Mouse (Mus musculus) heart, adult 11 months (tissue): ENCODE measurements at regions not wholly inside any gene's neighbourhood (a gene's known extent, or its start where the extent isn't known, plus 50 kb on each side); places are given as distances from the start of the nearest gene placed in this dataset.

Experiments
- DNase-seq: peaks from one replicate; pipeline ENCODE4 v3.0.0; 2022

GRCm38 (mm10) chr10:31143856-31144488, 169.2 kb upstream of the Hddc2 start:
- DNase-seq, result peak; percentile 74

DNA sequence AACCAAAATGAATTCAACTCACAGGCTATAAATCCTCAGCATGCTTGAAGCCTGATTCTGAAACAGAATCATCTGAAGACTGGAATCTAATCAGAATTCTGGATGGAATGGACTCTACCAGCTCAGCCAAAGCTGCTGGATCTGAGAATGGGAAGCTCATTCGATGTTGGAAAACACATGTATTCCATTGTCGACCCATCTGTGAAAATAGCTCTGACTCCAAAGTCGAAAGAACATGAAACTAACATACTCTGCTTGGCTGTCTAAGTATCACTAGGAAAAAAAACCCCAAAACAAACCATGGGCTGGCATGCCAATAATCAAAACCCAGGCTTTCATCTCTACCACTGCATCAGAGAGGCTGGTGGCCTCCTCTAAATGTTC, 168.7 kb upstream of the Hddc2 start:
- DNase-seq, result no peak

GRCm38 (mm10) chr10:31173169-31173686, 140.0 kb upstream of the Hddc2 start:
- DNase-seq, result peak; percentile 97

- DNase-seq, result no peak
Measured at GRCm38 (mm10) chr10:31189577-31189976, 123.6 kb upstream of the Hddc2 start.

DNA sequence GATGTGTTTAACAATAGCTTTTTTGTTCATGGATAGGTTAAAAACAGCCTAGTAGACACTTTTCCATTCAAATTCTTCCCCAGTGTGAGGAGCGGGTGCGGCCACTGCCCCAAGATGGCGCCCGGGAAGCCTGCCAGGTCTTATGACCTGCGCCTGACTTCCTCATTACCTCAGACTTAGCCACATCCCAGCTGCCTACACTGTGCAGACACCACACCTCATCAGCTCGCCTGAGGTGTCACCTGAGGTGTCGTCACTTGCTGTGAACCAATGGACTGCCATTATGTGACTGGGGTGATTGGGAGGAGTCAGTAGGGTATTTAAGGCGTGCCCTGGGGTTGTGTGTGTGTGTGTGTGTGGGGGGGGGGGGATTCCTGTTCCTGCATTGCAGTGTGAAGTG, 101.0 kb upstream of the Hddc2 start:
- peak; percentile 75 for DNase-seq

DNA sequence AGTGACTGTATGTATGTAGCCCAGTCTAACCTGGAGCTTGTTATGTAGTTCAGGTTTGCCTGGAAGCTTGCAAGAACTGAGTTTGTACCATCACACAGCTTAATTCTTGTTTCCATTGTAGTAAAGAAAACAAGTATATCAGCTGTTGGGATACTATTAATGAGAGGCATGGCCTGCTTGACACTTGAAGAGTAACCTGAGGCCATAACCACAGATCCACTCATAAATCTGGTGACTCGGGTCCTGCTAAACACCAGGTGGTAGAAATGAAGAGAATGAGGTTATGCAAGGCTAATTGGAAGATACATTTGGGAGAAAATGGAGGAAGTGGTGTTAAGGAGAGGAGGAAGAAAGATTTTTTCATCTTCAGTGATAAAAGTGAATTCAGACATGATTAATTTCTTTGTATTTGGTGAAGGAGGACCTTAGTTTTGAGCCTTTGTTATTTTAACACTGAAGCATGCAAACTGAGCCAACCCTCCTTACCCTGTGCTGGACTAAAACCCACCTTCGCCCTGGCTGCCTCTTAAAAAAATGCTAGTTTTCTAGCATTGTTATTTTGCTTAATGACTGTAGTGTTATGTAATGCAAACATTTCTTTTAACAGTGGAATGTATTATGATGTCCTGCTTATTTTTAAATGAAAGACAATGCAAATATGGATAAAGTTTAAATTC, 100.3 kb upstream of the Hddc2 start:
- no peak for DNase-seq

DNA sequence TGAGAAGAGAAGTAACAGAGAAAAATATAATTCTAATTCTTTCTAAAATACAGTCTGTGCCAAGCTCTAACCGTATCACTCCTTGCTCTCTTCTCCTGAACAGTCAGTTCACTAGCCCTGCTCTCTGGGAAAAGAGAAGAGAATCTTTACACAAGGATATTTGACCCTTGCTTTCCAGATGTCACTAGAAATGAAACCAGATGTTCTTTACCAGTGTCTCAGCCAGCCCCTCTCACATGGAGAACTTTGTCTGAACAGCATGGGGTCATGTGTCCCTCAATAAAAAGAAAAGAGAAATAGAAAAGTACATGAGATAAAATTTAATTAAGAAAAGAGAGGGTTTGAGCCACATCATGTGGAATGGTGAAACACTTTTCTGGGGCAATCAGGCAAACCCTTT, 91.3 kb upstream of the Hddc2 start:
- peak; percentile 71 for DNase-seq

DNA sequence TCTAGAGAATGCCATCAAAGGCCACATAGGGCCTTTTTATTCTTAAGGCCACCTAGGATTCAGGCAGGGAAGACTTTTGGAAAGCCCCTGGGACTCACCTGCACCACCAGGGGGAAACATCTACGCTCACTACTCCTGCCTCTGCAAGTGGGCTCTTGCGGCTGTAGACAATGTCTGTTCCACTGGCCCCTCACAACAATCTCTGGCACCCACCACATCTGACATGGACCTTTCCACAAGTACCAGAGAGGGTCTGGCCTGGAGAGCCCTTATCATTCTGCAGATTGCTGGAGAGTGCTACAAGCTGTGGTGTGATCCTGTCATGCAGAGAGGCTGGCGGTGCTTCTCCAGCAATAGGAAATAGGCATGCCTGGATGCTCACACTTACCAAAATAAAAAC, 84.1 kb upstream of the Hddc2 start:
- DNase-seq, result peak; percentile 84

- no peak for DNase-seq
Measured at GRCm38 (mm10) chr10:31242442-31242966, 70.7 kb upstream of the Hddc2 start.

- peak; percentile 90 for DNase-seq
Measured at GRCm38 (mm10) chr10:31252584-31253381, 60.4 kb upstream of the Hddc2 start.

DNA sequence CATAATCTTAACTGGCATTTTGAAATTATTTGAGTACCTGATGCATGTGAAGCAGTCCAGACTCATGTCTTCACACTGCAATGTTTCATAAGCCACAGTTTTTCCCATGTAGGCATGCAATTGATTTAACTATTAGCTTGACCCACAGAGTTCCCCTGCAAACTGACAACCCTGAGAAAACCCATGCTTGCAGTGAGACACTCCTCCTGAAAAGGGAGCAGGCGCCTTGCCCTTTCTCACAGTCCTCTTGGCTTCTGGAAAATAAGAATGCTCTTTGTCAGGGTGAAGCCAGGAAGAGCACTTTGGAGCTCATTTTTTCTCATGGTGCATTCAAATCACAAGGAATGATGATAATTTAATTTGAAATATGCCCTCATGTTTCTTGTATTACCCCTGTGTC, 56.2 kb upstream of the Hddc2 start:
- no peak for DNase-seq

DNA sequence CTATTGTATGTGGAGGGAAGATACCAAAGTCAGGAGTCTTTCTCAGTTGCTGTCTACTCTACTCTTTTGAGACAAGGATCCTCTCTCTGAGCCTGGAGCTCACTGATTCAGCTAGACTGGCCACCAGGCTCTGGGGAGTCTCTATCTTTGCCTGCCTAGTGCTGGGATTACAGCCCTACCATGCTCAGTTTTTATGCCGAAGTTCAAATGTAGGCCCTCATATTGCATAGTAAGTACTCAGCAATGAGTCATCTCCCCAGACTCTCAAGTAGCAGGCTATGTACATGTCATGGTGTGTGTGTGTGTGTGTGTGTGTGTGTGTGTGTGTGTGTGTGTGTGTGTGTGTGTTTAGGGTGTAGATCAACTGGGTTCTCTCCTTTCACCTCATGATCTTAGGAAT, 55.6 kb upstream of the Hddc2 start:
- no peak for DNase-seq

DNA sequence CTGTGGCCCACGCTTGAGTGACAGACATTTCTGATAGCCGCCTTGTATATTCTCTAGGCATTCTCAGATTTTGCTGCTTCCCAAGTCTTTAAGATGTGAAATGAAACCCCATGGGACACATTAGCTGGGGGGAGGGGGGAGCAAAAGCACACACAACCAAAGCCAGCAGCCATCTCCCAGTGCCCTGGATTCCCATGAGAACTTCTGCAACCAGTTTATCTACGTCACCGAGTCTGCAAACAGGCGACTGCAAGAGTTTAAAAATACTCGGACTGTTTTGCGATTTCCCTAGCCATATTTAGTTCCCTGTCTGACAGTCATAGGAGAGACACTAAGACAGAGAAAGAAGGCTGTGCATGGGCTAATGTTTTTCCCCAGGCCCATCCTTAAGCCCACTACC, 52.3 kb upstream of the Hddc2 start:
- DNase-seq, result peak; percentile 96
